Mouse (Mus musculus) bone marrow, adult 2 months (tissue): ENCODE results near the gene F3.

Source experiments
- CTCF ChIP-seq: fragments of 200-500 bp; IDR thresholded peaks from 2 replicates; pipeline ENCODE4 v1.5.1; 2011; ENCODE audit warnings: low read length, control low read depth; ENCODE audit not compliant: control insufficient read depth, insufficient read depth
- POLR2A ChIP-seq: fragments of 200-500 bp; IDR thresholded peaks from 2 replicates; pipeline ENCODE4 v1.6.1; 2011; ENCODE audit warnings: low read depth, mild to moderate bottlenecking, control low read depth, low read length, borderline replicate concordance; ENCODE audit not compliant: control insufficient read depth

DNA sequence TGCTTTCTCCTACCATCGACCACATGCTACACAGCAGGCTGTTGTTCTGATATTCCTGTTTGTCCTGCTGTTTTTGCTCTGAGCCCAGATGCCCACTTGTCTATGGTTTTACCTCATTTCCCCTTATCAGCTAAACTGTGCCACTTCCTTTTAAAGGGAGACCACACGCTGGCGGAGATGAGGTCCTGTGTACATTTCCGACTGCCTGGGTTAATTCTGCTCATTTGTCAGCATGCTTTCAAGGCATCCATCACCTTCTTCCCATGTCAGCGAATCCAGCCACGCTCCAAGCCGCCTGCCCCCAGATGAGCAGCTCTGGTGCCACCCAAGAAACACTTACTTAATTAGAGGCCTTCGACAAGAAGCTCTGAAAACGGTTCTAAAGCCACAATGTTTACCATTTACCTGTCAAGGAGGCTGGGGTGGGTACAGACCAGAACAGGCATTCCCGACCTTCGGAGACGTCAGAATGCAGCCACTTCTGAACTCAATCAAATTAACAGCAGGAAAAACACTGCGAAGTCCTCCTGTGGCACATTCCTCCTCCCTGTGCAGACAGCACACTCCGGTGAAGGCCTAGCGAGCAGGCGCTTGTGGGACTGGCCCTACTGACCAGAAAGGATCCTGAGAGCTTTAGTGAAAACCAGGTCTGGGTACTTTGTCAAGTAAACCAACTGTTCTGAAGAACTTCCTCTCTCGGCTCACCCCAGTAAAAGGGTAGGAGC lies 16.3 kb downstream of the F3 start:
- no peak for TF ChIP-seq POLR2A
- no peak for TF ChIP-seq CTCF
